ENCODE assay signal across 27 mouse cellular contexts in the genomic region with DNA sequence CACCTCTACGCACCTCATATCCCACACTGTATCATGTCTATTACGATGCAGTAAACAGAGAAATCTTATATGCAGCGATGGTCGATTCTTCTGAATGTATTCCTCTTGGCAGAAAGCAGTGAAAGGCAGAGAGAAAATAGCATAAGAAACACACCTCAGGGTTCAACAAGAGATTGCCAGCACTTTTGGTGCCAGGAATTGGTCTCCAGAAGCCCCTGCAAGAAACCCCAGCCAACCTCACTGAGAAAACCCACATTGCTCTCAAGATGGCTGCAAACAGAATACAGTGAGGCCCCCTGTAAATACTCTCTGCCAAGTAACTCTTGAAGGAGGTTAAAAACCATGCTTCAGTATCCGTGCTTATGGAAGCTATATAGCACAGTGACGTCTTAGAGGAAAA.
DNase-seq lines count a peak whose midpoint lies in the region; ATAC-seq lines count a peak whose summit lies in the region.
"Had no signal": no experiment of that assay in that cellular context is flagged by ENCODE, and none has a peak within 500 bp of the region (broad histone marks: within the 10 kb centered on the region; RNA-seq: fewer than 3 reads in every experiment).

No protein-coding gene starts in this region.

- no peak overlapping the region for H3K9ac ChIP-seq in forebrain, embryonic 16.5 days (replicated peaks; ENCODE audit: low read depth, low read length)
- H3K9ac ChIP-seq in neural tube, embryonic 13.5 days = no peak overlapping the region
- H3K9ac ChIP-seq: heart, embryonic 12.5 days; heart, embryonic 15.5 days; hindbrain, embryonic 13.5 days; intestine, embryonic 15.5 days had no signal

- no peaks in the 10 kb centered on the region for H3K36me3 ChIP-seq in forebrain, embryonic 16.5 days (ENCODE audit: control insufficient read depth, insufficient read depth)
- no peaks in the 10 kb centered on the region for H3K36me3 ChIP-seq in forebrain, embryonic 10.5 days (replicated peaks)
- no peaks in the 10 kb centered on the region for H3K36me3 ChIP-seq in neural tube, embryonic 13.5 days
- H3K36me3 ChIP-seq: G1E; heart, embryonic 12.5 days; heart, embryonic 15.5 days; hindbrain, embryonic 10.5 days; hindbrain, embryonic 13.5 days; intestine, embryonic 15.5 days had no signal

- no peaks in the 10 kb centered on the region for H3K9me3 ChIP-seq in forebrain, embryonic 16.5 days (ENCODE audit: control insufficient read depth, low read length)
- H3K9me3 ChIP-seq in forebrain, embryonic 10.5 days = no peaks in the 10 kb centered on the region
- no peaks in the 10 kb centered on the region for H3K9me3 ChIP-seq in neural tube, embryonic 13.5 days
- H3K9me3 ChIP-seq: heart, embryonic 12.5 days; heart, embryonic 15.5 days; hindbrain, embryonic 10.5 days; hindbrain, embryonic 13.5 days; intestine, embryonic 15.5 days had no signal

- 70% methylated on average over 6 of the region's 6 CpGs for WGBS in forebrain, embryonic 16.5 days
- WGBS in forebrain, embryonic 10.5 days = 95% methylated on average over 6 of the region's 6 CpGs
- WGBS in neural tube, embryonic 13.5 days = 87% methylated on average over 6 of the region's 6 CpGs

- peak; percentile 54 to 70 for DNase-seq in cerebellum, postnatal 10 days
- DNase-seq in cerebellum, postnatal 36 days = no peak
- DNase-seq in forebrain, embryonic 10.5 days (ENCODE audit: extremely low spot score, low spot score) = no peak
- DNase-seq in neural tube, embryonic 10.5 days (ENCODE audit: extremely low spot score, low spot score) = no peak
- DNase-seq in embryo, embryonic 11 days = no peak
- DNase-seq: adrenal gland, postnatal 10 days; adrenal gland, postnatal 36 days; B cell, adult 2 months; cerebellum, adult 11 months; cerebellum, adult 8-10 months; cerebellum, postnatal 25 days; gastrocnemius, postnatal 25 days; heart, adult 18-20 months; heart, postnatal 10 days; heart, postnatal 36 days; kidney, adult 11 months had no signal

- H3K27ac ChIP-seq in forebrain, embryonic 16.5 days (ENCODE audit: low read length) = peak overlapping the region; percentile 42; the same call in 1 of the 2 replicates
- H3K27ac ChIP-seq in forebrain, embryonic 10.5 days = no peak overlapping the region
- H3K27ac ChIP-seq in neural tube, embryonic 13.5 days (replicated peaks) = 0 out of 2 replicates have a peak overlapping the region, but pooled peaks have one; percentile 9
- H3K27ac ChIP-seq: heart, embryonic 15.5 days; hindbrain, embryonic 10.5 days; hindbrain, embryonic 13.5 days; intestine, embryonic 15.5 days had no signal

- ATAC-seq in forebrain, embryonic 16.5 days = peak; percentile 47; the same call in 1 of the 2 replicates
- no peak for ATAC-seq in neural tube, embryonic 13.5 days (ENCODE audit: low read depth)
- ATAC-seq: hindbrain, embryonic 16.5 days; intestine, embryonic 15.5 days; Patski had no signal

- H3K27me3 ChIP-seq in forebrain, embryonic 16.5 days (replicated peaks; ENCODE audit: control insufficient read depth, insufficient read depth, low read length) = no peaks in the 10 kb centered on the region
- no peaks in the 10 kb centered on the region for H3K27me3 ChIP-seq in forebrain, embryonic 10.5 days (ENCODE audit: poor library complexity, severe bottlenecking)
- H3K27me3 ChIP-seq in neural tube, embryonic 13.5 days = no peaks in the 10 kb centered on the region
- H3K27me3 ChIP-seq: CH12.LX; heart, embryonic 12.5 days; heart, embryonic 15.5 days; hindbrain, embryonic 13.5 days; intestine, embryonic 15.5 days had no signal

- H3K4me3 ChIP-seq in forebrain, embryonic 16.5 days (replicated peaks; ENCODE audit: low read length) = no peak overlapping the region
- no peak overlapping the region for H3K4me3 ChIP-seq in forebrain, embryonic 10.5 days
- H3K4me3 ChIP-seq in neural tube, embryonic 13.5 days = no peak overlapping the region
- H3K4me3 ChIP-seq: heart, embryonic 12.5 days; heart, embryonic 15.5 days; hindbrain, embryonic 10.5 days; hindbrain, embryonic 13.5 days; intestine, embryonic 15.5 days had no signal

- no peak overlapping the region for H3K4me2 ChIP-seq in forebrain, embryonic 16.5 days (ENCODE audit: low read length)
- no peak overlapping the region for H3K4me2 ChIP-seq in neural tube, embryonic 13.5 days
- H3K4me2 ChIP-seq: heart, embryonic 12.5 days; heart, embryonic 15.5 days; hindbrain, embryonic 13.5 days; intestine, embryonic 15.5 days had no signal

- peaks cover 5% of the 10 kb centered on the region; the same call in 1 of the 2 replicates for H3K4me1 ChIP-seq in forebrain, embryonic 16.5 days (replicated peaks; ENCODE audit: control insufficient read depth, insufficient read depth, low read length)
- H3K4me1 ChIP-seq in forebrain, embryonic 10.5 days = no peaks in the 10 kb centered on the region
- no peaks in the 10 kb centered on the region for H3K4me1 ChIP-seq in neural tube, embryonic 13.5 days (replicated peaks)
- H3K4me1 ChIP-seq: heart, embryonic 12.5 days; heart, embryonic 15.5 days; hindbrain, embryonic 10.5 days; hindbrain, embryonic 13.5 days; intestine, embryonic 15.5 days had no signal

Comparison
In these comparisons a context has a peak if more than half of its experiments do, and no peak if none do; other contexts are left out.
1. DNase-seq: peak in cerebellum, postnatal 10 days (2 of 2); none in cerebellum, postnatal 36 days (0 of 2), forebrain, embryonic 10.5 days (single experiment), neural tube, embryonic 10.5 days (single experiment) and embryo, embryonic 11 days (single experiment).